Mouse (Mus musculus): ENCODE data around the gene Xylt1. TPM values are rescaled to one million over a fixed set of nuclear protein-coding genes. Genes with fewer than 3 reads are reported as not detected.

Gene Xylt1
- polyA plus RNA-seq, 1 experiment from 2014 or later: 1.6 TPM

DNA sequence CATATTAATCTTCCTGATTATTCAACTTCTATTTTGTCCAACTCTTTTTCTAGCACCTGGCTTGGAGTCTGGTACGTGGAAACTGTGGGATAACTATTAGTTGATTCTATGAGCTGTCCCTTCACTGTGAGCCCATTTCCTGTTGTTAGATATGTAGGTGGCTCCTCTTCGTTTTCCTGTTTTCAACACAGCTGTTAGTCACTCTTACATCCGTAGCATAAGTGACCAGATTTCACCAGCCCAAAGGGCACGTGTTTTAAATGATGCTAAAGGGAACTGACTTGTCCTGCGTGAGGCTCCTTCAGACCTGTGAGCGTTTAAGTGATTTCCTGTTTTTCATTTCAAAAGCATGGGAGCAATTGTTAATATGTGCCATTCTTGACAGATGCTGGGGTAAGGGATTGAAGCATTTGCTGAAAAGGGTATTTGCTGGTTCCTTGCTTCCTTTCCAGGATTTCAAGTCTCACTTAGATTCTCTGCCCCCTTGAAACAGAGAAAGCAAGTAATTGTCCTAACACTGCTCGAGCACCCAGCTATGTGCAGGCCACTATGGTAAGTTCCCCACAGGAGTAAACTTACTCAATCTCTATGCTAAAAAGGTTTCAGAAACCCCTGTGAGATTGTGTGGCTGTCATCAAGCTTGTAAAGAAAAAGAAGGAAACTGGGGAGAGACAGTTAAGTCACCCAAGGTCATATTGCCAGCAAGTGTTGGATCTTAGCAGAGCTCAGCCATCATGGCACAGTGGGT, 105.8 kb downstream of the Xylt1 start:
- no peak overlapping the region for H3K4me2 ChIP-seq (ENCODE audit: low read length)
- 73% methylated on average over 7 of the region's 7 CpGs for WGBS
- ATAC-seq (replicated peaks; ENCODE audit: low FRiP score, low TSS enrichment, low read depth) (no peak), DNase-seq (ENCODE audit: low spot score) (no peak)
- no peaks in the 10 kb centered on the region for H3K4me1 ChIP-seq (replicated peaks; ENCODE audit: control insufficient read depth, insufficient read depth, low read length)
- no peak overlapping the region for H3K27ac ChIP-seq (ENCODE audit: low read depth)
- H3K36me3 ChIP-seq (ENCODE audit: control insufficient read depth, insufficient read depth, low read length): no peaks in the 10 kb centered on the region
- H3K9me3 ChIP-seq (ENCODE audit: control insufficient read depth, low read length): no peaks in the 10 kb centered on the region
- no peak overlapping the region for H3K9ac ChIP-seq (ENCODE audit: low read length)
- no peak overlapping the region for H3K4me3 ChIP-seq (ENCODE audit: low read depth, low read length)
- no peaks in the 10 kb centered on the region for H3K27me3 ChIP-seq (replicated peaks; ENCODE audit: control insufficient read depth, insufficient read depth, low read length)

DNA sequence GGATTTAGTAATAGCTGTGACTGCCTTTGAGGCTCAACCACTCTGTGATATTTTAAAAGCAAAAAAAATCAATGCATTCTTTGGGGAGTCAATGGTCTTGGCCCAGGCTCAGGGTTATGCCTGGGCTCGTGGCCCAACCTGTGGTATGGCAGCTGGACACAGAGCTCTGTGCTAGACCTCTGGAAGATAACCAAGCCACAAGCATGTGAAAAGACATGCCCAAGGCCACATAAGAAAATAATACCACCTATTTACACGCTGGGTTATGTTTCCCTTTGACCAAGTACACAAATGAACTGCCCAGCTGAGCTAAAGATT, 106.4 kb downstream of the Xylt1 start:
- Histone ChIP-seq H3K27ac (ENCODE audit: low read depth) (no peak overlapping the region), H3K9ac (ENCODE audit: low read length) (no peak overlapping the region), H3K36me3 (ENCODE audit: control insufficient read depth, insufficient read depth, low read length) (no peaks in the 10 kb centered on the region), H3K27me3 (replicated peaks; ENCODE audit: control insufficient read depth, insufficient read depth, low read length) (no peaks in the 10 kb centered on the region), H3K4me3 (ENCODE audit: low read depth, low read length) (no peak overlapping the region), H3K9me3 (ENCODE audit: control insufficient read depth, low read length) (no peaks in the 10 kb centered on the region), H3K4me2 (ENCODE audit: low read length) (no peak overlapping the region), H3K4me1 (replicated peaks; ENCODE audit: control insufficient read depth, insufficient read depth, low read length) (no peaks in the 10 kb centered on the region)
- DNase-seq (ENCODE audit: low spot score) (no peak), ATAC-seq (replicated peaks; ENCODE audit: low FRiP score, low TSS enrichment, low read depth) (no peak)
- WGBS: 86% methylated on average over 2 of the region's 2 CpGs

DNA sequence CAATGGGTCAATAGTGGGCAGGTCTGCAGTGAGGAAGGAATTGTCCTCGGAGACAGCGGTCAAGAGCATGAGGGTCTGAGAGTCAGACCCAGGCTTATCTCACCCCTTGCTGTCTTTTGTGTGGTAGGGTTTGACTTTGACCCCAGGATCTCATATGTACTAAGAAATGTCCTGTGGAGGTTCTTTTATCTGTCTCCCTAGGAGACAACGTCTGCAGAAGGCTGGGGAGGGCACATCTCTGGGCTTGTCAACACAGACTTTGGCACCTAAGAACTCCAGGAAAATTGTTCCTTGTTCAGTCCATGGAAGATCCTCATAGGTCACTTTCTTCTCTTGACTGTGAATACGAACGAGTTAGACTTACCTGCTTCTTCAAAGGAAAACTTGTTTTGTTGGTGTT, 109.2 kb downstream of the Xylt1 start:
- no peak for ATAC-seq (replicated peaks; ENCODE audit: low FRiP score, low TSS enrichment, low read depth)
- H3K4me1 ChIP-seq (replicated peaks; ENCODE audit: control insufficient read depth, insufficient read depth, low read length): no peaks in the 10 kb centered on the region

DNA sequence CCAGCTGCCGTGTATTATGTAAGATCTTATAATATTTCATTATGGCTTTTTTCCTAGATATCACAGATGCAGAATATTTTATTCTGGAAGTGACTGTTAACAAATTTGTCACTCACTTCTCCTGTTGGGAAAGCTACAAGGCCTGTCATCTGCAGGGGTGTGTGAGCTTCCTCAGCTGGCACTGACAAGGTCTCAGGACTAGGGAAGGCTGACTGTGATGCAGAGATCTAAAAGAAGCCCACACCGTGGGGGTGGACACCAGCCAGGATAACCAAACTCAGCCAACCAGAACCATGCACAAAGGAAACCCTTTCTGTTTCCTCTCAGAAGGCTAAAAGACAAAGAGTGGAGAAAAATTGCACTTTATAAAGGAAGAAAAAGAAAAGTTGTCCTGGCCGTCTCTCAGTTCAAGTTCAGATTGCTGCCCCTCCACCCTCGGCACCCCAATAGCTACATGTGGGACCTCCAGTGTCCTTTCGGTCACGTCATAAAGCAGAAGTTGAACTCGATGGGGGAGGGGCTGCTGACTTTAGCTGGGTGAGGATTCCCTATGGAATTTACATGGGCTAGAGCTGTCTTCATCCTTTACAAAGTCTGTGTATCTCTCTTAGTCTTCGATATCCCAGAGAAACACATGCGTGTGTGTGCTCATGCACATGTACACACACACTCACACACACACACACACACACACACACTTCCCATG, 109.9 kb downstream of the Xylt1 start:
- Histone ChIP-seq H3K4me3 (ENCODE audit: low read depth, low read length) (no peak overlapping the region), H3K27me3 (replicated peaks; ENCODE audit: control insufficient read depth, insufficient read depth, low read length) (no peaks in the 10 kb centered on the region), H3K4me2 (ENCODE audit: low read length) (no peak overlapping the region), H3K9ac (ENCODE audit: low read length) (no peak overlapping the region), H3K36me3 (ENCODE audit: control insufficient read depth, insufficient read depth, low read length) (no peaks in the 10 kb centered on the region), H3K9me3 (ENCODE audit: control insufficient read depth, low read length) (no peaks in the 10 kb centered on the region), H3K27ac (ENCODE audit: low read depth) (no peak overlapping the region), H3K4me1 (replicated peaks; ENCODE audit: control insufficient read depth, insufficient read depth, low read length) (no peaks in the 10 kb centered on the region)
- no peak for ATAC-seq (replicated peaks; ENCODE audit: low FRiP score, low TSS enrichment, low read depth)
- DNase-seq (ENCODE audit: low spot score): no peak
- WGBS: 77% methylated on average over 9 of the region's 9 CpGs

More for the DNA sequence above, 109.2 kb downstream of the Xylt1 start:
- Histone ChIP-seq H3K4me2 (ENCODE audit: low read length) (no peak overlapping the region), H3K9me3 (ENCODE audit: control insufficient read depth, low read length) (no peaks in the 10 kb centered on the region), H3K4me3 (ENCODE audit: low read depth, low read length) (no peak overlapping the region), H3K27me3 (replicated peaks; ENCODE audit: control insufficient read depth, insufficient read depth, low read length) (no peaks in the 10 kb centered on the region), H3K9ac (ENCODE audit: low read length) (no peak overlapping the region), H3K27ac (ENCODE audit: low read depth) (no peak overlapping the region), H3K36me3 (ENCODE audit: control insufficient read depth, insufficient read depth, low read length) (no peaks in the 10 kb centered on the region)
- WGBS: 67% methylated on average over 5 of the region's 5 CpGs
- no peak for DNase-seq (ENCODE audit: low spot score)

DNA sequence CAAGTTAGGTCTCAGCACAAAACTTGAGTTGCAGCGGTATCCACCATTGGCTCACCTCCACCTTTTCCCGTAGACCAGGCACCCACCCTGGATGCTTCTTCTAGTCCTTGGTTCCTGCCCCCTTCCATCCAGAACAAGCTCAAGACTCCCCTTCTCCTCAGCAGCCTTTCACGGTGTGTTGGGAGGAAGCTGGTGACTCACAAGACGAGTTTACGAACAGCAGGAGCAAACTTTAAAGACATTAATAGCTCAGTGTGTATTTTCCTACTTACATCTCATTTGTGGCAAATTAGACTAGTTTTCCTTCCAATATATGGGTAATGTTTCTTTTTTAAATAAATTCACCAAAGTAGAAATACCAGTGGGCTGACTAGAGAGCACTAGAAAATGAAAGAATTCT, 110.7 kb downstream of the Xylt1 start:
- WGBS: 65% methylated on average over 5 of the region's 5 CpGs
- Histone ChIP-seq H3K4me3 (ENCODE audit: low read depth, low read length) (no peak overlapping the region), H3K9me3 (ENCODE audit: control insufficient read depth, low read length) (no peaks in the 10 kb centered on the region), H3K9ac (ENCODE audit: low read length) (no peak overlapping the region), H3K27ac (ENCODE audit: low read depth) (no peak overlapping the region), H3K27me3 (replicated peaks; ENCODE audit: control insufficient read depth, insufficient read depth, low read length) (no peaks in the 10 kb centered on the region), H3K36me3 (ENCODE audit: control insufficient read depth, insufficient read depth, low read length) (no peaks in the 10 kb centered on the region), H3K4me1 (replicated peaks; ENCODE audit: control insufficient read depth, insufficient read depth, low read length) (no peaks in the 10 kb centered on the region), H3K4me2 (ENCODE audit: low read length) (no peak overlapping the region)
- ATAC-seq (replicated peaks; ENCODE audit: low FRiP score, low TSS enrichment, low read depth): no peak
- DNase-seq (ENCODE audit: low spot score): no peak

DNA sequence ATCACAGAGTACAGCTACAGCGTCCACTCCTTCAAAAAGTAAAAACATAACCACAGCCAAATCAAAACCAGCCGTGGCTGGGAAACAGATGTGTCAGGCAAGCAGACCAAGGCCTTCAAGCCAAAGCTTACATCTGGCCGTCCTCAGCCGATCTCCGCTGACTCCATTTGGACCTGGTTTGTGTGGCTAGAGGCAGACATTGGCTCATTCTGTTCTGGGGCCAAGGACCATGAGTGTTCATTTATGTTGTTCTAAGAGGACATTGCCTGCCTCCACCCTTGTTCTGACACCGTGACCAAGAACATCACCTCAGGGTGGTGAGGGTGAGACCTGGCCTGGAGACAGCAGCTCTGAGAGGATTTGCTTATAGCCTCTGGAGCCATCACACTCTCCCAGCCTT, 113.4 kb downstream of the Xylt1 start:
- H3K36me3 ChIP-seq (ENCODE audit: control insufficient read depth, insufficient read depth, low read length): no peaks in the 10 kb centered on the region
- H3K9me3 ChIP-seq (ENCODE audit: control insufficient read depth, low read length): no peaks in the 10 kb centered on the region
- no peaks in the 10 kb centered on the region for H3K27me3 ChIP-seq (replicated peaks; ENCODE audit: control insufficient read depth, insufficient read depth, low read length)
- ATAC-seq (replicated peaks; ENCODE audit: low FRiP score, low TSS enrichment, low read depth) (no peak), DNase-seq (ENCODE audit: low spot score) (no peak)
- no peak overlapping the region for H3K9ac ChIP-seq (ENCODE audit: low read length)
- H3K4me2 ChIP-seq (ENCODE audit: low read length): no peak overlapping the region
- no peak overlapping the region for H3K27ac ChIP-seq (ENCODE audit: low read depth)
- H3K4me1 ChIP-seq (replicated peaks; ENCODE audit: control insufficient read depth, insufficient read depth, low read length): no peaks in the 10 kb centered on the region
- no peak overlapping the region for H3K4me3 ChIP-seq (ENCODE audit: low read depth, low read length)
- 91% methylated on average over 6 of the region's 6 CpGs for WGBS

DNA sequence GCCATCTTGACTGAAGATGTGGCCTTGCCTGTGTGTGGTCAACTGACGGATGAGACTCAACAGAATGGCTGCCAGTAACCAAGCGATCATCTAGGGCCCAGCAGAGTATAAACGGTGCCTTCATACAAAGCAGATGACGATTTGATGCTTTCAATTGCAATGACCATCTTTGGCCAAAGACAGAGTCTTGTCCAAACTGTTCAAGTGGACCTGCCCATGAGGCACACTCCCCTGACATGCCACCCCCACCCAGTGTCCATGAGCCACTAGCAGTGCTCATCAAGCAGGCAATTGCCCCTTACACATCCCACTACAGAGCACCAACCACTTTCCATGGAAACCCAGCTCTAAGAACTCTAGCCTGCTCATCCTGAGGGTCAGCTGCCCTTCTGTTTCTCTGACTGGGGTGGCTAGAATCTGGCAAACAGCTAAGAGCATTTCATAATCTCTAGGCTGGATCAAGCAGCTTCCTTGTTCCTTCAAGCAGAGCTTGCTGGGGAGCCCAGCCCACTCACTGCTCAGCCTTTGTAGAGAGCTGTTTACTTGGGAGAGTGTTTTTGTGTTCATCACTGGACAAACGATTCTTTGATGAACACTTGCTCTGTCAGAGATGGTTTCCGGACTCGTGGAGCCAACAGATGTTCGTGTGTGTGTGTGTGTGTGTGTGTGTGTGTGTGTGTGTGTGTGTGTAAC, 114.0 kb downstream of the Xylt1 start:
- WGBS: 77% methylated on average over 8 of the region's 8 CpGs
- no peak overlapping the region for H3K4me3 ChIP-seq (ENCODE audit: low read depth, low read length)
- no peak overlapping the region for H3K27ac ChIP-seq (ENCODE audit: low read depth)
- H3K36me3 ChIP-seq (ENCODE audit: control insufficient read depth, insufficient read depth, low read length): no peaks in the 10 kb centered on the region
- no peaks in the 10 kb centered on the region for H3K4me1 ChIP-seq (replicated peaks; ENCODE audit: control insufficient read depth, insufficient read depth, low read length)
- no peaks in the 10 kb centered on the region for H3K9me3 ChIP-seq (ENCODE audit: control insufficient read depth, low read length)
- H3K9ac ChIP-seq (ENCODE audit: low read length): no peak overlapping the region
- no peak for ATAC-seq (replicated peaks; ENCODE audit: low FRiP score, low TSS enrichment, low read depth)
- H3K4me2 ChIP-seq (ENCODE audit: low read length): no peak overlapping the region
- no peak for DNase-seq (ENCODE audit: low spot score)
- H3K27me3 ChIP-seq (replicated peaks; ENCODE audit: control insufficient read depth, insufficient read depth, low read length): no peaks in the 10 kb centered on the region

DNA sequence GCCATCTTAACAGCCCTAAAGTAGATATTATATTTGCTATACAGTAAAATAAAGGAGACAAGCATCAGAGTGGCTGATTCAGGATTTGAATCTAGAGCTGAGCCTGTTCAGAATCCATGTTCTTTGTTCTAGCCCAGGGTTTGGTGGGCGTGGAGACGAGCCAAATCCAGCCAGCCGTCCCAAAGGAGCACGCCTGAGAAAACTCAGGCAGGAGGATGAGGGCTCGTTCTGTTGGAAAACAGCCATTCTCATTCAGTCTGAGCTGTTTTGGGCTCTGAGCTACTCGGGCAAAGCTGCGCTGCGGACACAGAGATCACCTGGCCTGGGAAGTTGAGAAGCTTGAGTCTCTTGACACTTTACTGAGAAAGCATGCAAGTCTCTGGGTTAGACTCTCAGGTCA, 115.0 kb downstream of the Xylt1 start:
- Histone ChIP-seq H3K36me3 (ENCODE audit: control insufficient read depth, insufficient read depth, low read length) (no peaks in the 10 kb centered on the region), H3K27me3 (replicated peaks; ENCODE audit: control insufficient read depth, insufficient read depth, low read length) (no peaks in the 10 kb centered on the region), H3K9ac (ENCODE audit: low read length) (no peak overlapping the region), H3K4me3 (ENCODE audit: low read depth, low read length) (no peak overlapping the region), H3K27ac (ENCODE audit: low read depth) (no peak overlapping the region), H3K4me1 (replicated peaks; ENCODE audit: control insufficient read depth, insufficient read depth, low read length) (no peaks in the 10 kb centered on the region), H3K9me3 (ENCODE audit: control insufficient read depth, low read length) (no peaks in the 10 kb centered on the region), H3K4me2 (ENCODE audit: low read length) (no peak overlapping the region)
- ATAC-seq (replicated peaks; ENCODE audit: low FRiP score, low TSS enrichment, low read depth) (no peak), DNase-seq (ENCODE audit: low spot score) (no peak)
- WGBS: 87% methylated on average over 8 of the region's 8 CpGs
